Mouse (Mus musculus) hindbrain, embryonic 14.5 days (tissue): ENCODE measurements at regions not wholly inside any gene's neighbourhood (a gene's known extent, or its start where the extent isn't known, plus 50 kb on each side); places are given as distances from the start of the nearest gene placed in this dataset.

Source experiments
- ATAC-seq: fragments of 200-750 bp; cut with Nextera tagmentation; 2 replicates; pipeline ENCODE4 v1.8.0; 2017; ENCODE audit warnings: moderate number of reproducible peaks, mild to moderate bottlenecking, moderate TSS enrichment, moderate library complexity; ENCODE audit not compliant: low FRiP score
- DNase-seq: peaks from one replicate; pipeline ENCODE4 v3.0.0-alpha.2; 2015; ENCODE audit warnings: low spot score
- H3K27ac ChIP-seq: fragments of 300-500 bp; sonication (generic); 2 replicates; pipeline ENCODE4 v1.5.1; 2014; ENCODE audit warnings: mild to moderate bottlenecking, moderate library complexity
- H3K27me3 ChIP-seq: fragments of 300-500 bp; sonication (generic); 2 replicates; pipeline ENCODE4 v1.6.1; 2014; ENCODE audit warnings: mild to moderate bottlenecking, low read length, mixed read lengths; ENCODE audit not compliant: control insufficient read depth, insufficient read depth
- H3K36me3 ChIP-seq: fragments of 300-500 bp; sonication (generic); replicated peaks from 2 replicates; pipeline ENCODE4 v1.6.1; 2014; ENCODE audit not compliant: control insufficient read depth, insufficient read depth
- H3K4me1 ChIP-seq: fragments of 300-500 bp; sonication (generic); replicated peaks from 2 replicates; pipeline ENCODE4 v1.6.1; 2014; ENCODE audit warnings: antibody characterized with exemption, low read length, mixed read lengths; ENCODE audit not compliant: control insufficient read depth, insufficient read depth
- H3K4me2 ChIP-seq: fragments of 300-500 bp; sonication (generic); replicated peaks from 2 replicates; pipeline ENCODE4 v1.6.1; 2014; ENCODE audit warnings: mild to moderate bottlenecking, moderate library complexity
- H3K4me3 ChIP-seq: fragments of 300-500 bp; sonication (generic); replicated peaks from 2 replicates; pipeline ENCODE4 v1.5.1; 2014; ENCODE audit warnings: mild to moderate bottlenecking, low read length
- H3K9ac ChIP-seq: fragments of 300-500 bp; sonication (generic); 2 replicates; pipeline ENCODE4 v1.6.1; 2014
- H3K9me3 ChIP-seq: fragments of 300-500 bp; sonication (generic); 2 replicates; pipeline ENCODE4 v1.6.1; 2016; ENCODE audit warnings: low read length; ENCODE audit not compliant: control insufficient read depth
- WGBS: fragments of 180-500 bp; shearing (Covaris S2); extraction: QIAGEN DNeasy Blood & Tissue Kit; methylation state at CpG from one replicate; pipeline ENCODE4 v1.1.7; 2014; 5-methylcytosine and 5-hydroxymethylcytosine counted together

GRCm38 (mm10) chr13:110866713-110867112 lies 388.1 kb upstream of the Actbl2 start:
- H3K4me2 ChIP-seq, result no peak overlapping the region
- no peaks in the 10 kb centered on the region for H3K36me3 ChIP-seq
- H3K9ac ChIP-seq, result no peak overlapping the region
- no peak overlapping the region for H3K4me3 ChIP-seq
- no peaks in the 10 kb centered on the region for H3K4me1 ChIP-seq
- no peak for DNase-seq
- 48% methylated on average over 2 of the region's 2 CpGs for WGBS
- H3K9me3 ChIP-seq, result no peaks in the 10 kb centered on the region
- H3K27me3 ChIP-seq, result no peaks in the 10 kb centered on the region
- H3K27ac ChIP-seq, result no peak overlapping the region
- no peak for ATAC-seq

DNA sequence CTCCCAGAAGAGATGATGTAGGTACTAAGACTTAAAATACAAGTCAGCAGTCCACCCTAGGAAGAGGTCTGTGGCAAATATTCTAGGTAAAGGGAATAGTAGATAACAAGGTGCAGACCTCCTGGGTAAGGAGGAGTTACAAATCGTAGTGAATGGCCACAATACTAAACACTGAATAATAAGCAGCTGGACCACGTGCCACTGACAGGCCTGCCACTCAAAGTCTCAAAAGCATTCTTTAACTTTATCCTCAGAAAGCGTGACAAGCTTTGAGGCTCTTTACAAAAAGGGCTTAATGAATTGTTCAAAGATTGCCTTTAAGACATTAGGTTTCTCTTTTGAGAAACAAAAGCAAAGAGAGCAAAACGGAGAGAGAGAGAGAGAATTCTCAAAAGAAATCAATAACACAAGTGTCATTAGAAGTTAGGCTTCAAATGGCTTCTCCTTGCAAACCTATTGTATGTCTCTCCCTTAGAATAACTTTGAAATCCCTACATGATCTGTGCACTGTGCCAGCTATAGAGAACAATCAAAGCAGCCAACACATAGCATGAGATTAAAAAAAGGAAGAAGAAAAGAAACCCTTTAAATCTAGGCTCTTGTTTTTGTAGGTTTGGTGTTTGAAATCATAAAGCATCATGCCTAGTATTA lies 383.6 kb upstream of the Actbl2 start:
- H3K9ac ChIP-seq, result no peak overlapping the region
- 16% methylated on average over 4 of the region's 4 CpGs for WGBS
- no peak overlapping the region for H3K4me2 ChIP-seq
- no peaks in the 10 kb centered on the region for H3K36me3 ChIP-seq
- no peak overlapping the region for H3K27ac ChIP-seq
- ATAC-seq, result no peak
- DNase-seq, result no peak
- H3K27me3 ChIP-seq, result no peaks in the 10 kb centered on the region
- no peaks in the 10 kb centered on the region for H3K4me1 ChIP-seq
- no peak overlapping the region for H3K4me3 ChIP-seq
- H3K9me3 ChIP-seq, result no peaks in the 10 kb centered on the region

DNA sequence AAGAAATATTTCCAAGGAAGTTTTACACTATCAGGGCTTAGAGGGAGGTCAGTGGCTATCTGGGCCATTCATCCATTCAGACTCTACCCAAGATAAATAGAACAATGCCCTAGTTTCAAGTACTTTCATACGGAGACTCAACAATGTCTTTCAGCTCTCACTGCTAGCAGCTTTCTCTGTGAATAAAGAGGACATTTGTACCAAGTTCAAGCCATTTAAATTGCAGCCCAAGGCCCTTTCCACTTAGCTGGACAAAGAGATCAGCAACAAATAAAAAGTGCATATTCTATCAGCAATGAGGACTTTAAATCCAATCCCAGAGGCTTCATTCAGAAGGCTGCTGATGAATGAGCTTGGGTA lies 383.1 kb upstream of the Actbl2 start:
- 18% methylated on average over 1 of the region's 1 CpGs for WGBS
- no peaks in the 10 kb centered on the region for H3K9me3 ChIP-seq
- H3K4me2 ChIP-seq, result no peak overlapping the region
- no peaks in the 10 kb centered on the region for H3K4me1 ChIP-seq
- H3K27me3 ChIP-seq, result no peaks in the 10 kb centered on the region
- H3K27ac ChIP-seq, result no peak overlapping the region
- ATAC-seq (no peak), DNase-seq (no peak)
- no peak overlapping the region for H3K4me3 ChIP-seq
- H3K9ac ChIP-seq, result no peak overlapping the region
- no peaks in the 10 kb centered on the region for H3K36me3 ChIP-seq

- WGBS, result 83% methylated on average over 3 of the region's 3 CpGs
- ATAC-seq (no peak), DNase-seq (no peak)
- Histone ChIP-seq H3K36me3 (no peaks in the 10 kb centered on the region), H3K27ac (no peak overlapping the region), H3K27me3 (no peaks in the 10 kb centered on the region), H3K4me3 (no peak overlapping the region), H3K4me1 (no peaks in the 10 kb centered on the region), H3K9ac (no peak overlapping the region), H3K4me2 (no peak overlapping the region), H3K9me3 (no peaks in the 10 kb centered on the region)
Measured at GRCm38 (mm10) chr13:110881573-110881972, 373.2 kb upstream of the Actbl2 start.

DNA sequence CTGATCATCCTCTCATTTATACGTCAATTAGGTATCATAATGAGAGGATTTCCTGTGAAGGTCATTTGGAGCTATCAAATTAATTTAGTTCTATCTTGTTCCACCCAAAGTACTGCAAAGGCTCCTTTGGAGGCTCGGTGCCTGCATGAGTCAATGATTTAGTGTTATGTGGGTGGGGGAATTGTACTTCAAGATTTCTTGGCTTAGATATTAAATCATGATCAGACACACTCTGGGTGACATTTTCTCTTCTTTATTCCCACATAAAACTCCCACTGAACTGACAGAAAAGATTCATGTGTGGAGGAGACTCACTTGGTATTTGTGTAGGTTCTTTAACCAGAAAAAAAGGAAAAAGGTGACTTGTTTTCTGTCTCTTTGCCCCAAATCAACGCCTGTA lies 372.6 kb upstream of the Actbl2 start:
- Histone ChIP-seq H3K9me3 (no peaks in the 10 kb centered on the region), H3K4me2 (no peak overlapping the region), H3K4me1 (no peaks in the 10 kb centered on the region), H3K4me3 (no peak overlapping the region), H3K9ac (no peak overlapping the region), H3K27me3 (no peaks in the 10 kb centered on the region), H3K27ac (no peak overlapping the region), H3K36me3 (no peaks in the 10 kb centered on the region)
- no peak for DNase-seq
- WGBS, result 81% methylated on average over 3 of the region's 3 CpGs
- no peak for ATAC-seq

DNA sequence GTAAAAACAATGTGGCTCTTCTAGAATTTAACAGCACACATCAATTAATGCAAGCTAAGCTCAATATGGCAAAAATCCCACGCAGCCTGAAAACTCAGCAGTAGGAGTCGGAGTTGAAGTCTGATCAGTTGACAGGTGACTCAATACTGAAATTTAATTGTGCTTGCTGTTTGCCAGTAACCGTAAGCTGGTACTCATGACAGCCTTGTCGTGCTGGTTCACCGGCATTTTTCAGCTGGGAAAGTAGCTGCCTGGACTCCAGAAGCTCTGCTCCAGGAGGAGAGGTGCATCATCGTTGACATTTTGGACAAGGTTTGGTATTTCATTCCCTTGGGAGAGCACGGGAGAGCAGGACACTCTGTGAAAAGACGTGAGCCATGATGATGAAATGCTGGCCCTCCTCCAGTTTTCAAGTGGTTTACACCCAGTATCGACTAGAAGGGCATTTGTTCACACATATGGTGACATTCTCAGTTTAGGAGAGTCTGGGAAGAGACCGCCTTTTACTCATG lies 372.1 kb upstream of the Actbl2 start:
- no peaks in the 10 kb centered on the region for H3K9me3 ChIP-seq
- 78% methylated on average over 10 of the region's 10 CpGs for WGBS
- H3K9ac ChIP-seq, result no peak overlapping the region
- no peak overlapping the region for H3K4me2 ChIP-seq
- H3K4me3 ChIP-seq, result no peak overlapping the region
- no peak for ATAC-seq
- no peaks in the 10 kb centered on the region for H3K4me1 ChIP-seq
- no peaks in the 10 kb centered on the region for H3K36me3 ChIP-seq
- no peak overlapping the region for H3K27ac ChIP-seq
- H3K27me3 ChIP-seq, result no peaks in the 10 kb centered on the region
- DNase-seq, result no peak

GRCm38 (mm10) chr13:110893909-110894308 lies 360.9 kb upstream of the Actbl2 start:
- Histone ChIP-seq H3K9me3 (no peaks in the 10 kb centered on the region), H3K27ac (no peak overlapping the region), H3K36me3 (no peaks in the 10 kb centered on the region), H3K9ac (no peak overlapping the region), H3K27me3 (no peaks in the 10 kb centered on the region), H3K4me3 (no peak overlapping the region), H3K4me2 (no peak overlapping the region), H3K4me1 (no peaks in the 10 kb centered on the region)
- ATAC-seq (no peak), DNase-seq (no peak)
- WGBS, result 77% methylated on average over 6 of the region's 6 CpGs

- no peak overlapping the region for H3K9ac ChIP-seq
- no peaks in the 10 kb centered on the region for H3K36me3 ChIP-seq
- 85% methylated on average over 6 of the region's 6 CpGs for WGBS
- no peak overlapping the region for H3K27ac ChIP-seq
- no peak for ATAC-seq
- no peak overlapping the region for H3K4me2 ChIP-seq
- no peaks in the 10 kb centered on the region for H3K27me3 ChIP-seq
- no peak overlapping the region for H3K4me3 ChIP-seq
- no peaks in the 10 kb centered on the region for H3K4me1 ChIP-seq
- no peak for DNase-seq
- no peaks in the 10 kb centered on the region for H3K9me3 ChIP-seq
Measured at GRCm38 (mm10) chr13:110895349-110895748, 359.5 kb upstream of the Actbl2 start.

DNA sequence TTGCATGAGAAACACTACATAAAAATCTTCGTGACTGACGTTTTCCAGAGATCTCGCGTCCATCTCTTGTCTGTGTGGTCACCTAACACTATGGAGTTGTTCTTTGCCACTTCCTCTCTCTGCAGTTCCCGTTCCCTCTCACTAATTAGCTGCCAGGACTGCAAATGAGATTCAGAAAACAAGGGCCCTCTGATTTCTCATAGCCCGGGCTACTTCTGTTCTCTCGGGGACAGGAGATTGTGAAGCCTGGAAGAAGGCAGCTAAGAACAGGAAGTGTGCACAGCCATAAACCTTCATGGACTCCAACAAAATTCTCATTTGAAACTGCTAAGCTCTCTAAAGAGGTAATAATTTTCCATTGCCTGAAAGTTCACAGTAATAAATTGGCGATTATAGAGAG lies 358.9 kb upstream of the Actbl2 start:
- no peak for DNase-seq
- Histone ChIP-seq H3K9me3 (no peaks in the 10 kb centered on the region), H3K27ac (no peak overlapping the region), H3K9ac (no peak overlapping the region), H3K4me1 (no peaks in the 10 kb centered on the region), H3K4me2 (no peak overlapping the region), H3K36me3 (no peaks in the 10 kb centered on the region), H3K4me3 (no peak overlapping the region), H3K27me3 (no peaks in the 10 kb centered on the region)
- ATAC-seq, result no peak
- WGBS, result 79% methylated on average over 8 of the region's 8 CpGs

- Histone ChIP-seq H3K9ac (no peak overlapping the region), H3K4me1 (no peaks in the 10 kb centered on the region), H3K27me3 (no peaks in the 10 kb centered on the region), H3K9me3 (no peaks in the 10 kb centered on the region), H3K4me2 (no peak overlapping the region), H3K4me3 (no peak overlapping the region), H3K27ac (no peak overlapping the region), H3K36me3 (no peaks in the 10 kb centered on the region)
- DNase-seq, result no peak
- ATAC-seq, result no peak
- 61% methylated on average over 4 of the region's 4 CpGs for WGBS
Measured at GRCm38 (mm10) chr13:110897621-110898020, 357.2 kb upstream of the Actbl2 start.
